Mouse (Mus musculus) stomach, embryonic 15.5 days (tissue): ENCODE data around the gene Ankrd66. TPM values are rescaled to one million over a fixed set of nuclear protein-coding genes. Genes with fewer than 3 reads are reported as not detected.

Experiments used
- ATAC-seq: fragments of 200-750 bp; cut with Nextera tagmentation; 2 replicates; pipeline ENCODE4 v1.8.0; 2017; ENCODE audit warnings: low read depth, moderate number of reproducible peaks, moderate TSS enrichment; ENCODE audit not compliant: insufficient read depth, low FRiP score
- H3K27ac ChIP-seq: fragments of 300-500 bp; sonication (generic); 2 replicates; pipeline ENCODE4 v1.5.1; 2015; ENCODE audit warnings: mild to moderate bottlenecking, inconsistent platforms
- H3K27me3 ChIP-seq: fragments of 300-500 bp; sonication (generic); replicated peaks from 2 replicates; pipeline ENCODE4 v1.6.1; 2015; ENCODE audit warnings: inconsistent platforms
- H3K36me3 ChIP-seq: fragments of 300-500 bp; sonication (generic); 2 replicates; pipeline ENCODE4 v1.6.1; 2015; ENCODE audit warnings: inconsistent platforms
- H3K4me1 ChIP-seq: fragments of 300-500 bp; sonication (generic); 2 replicates; pipeline ENCODE4 v1.6.1; 2015; ENCODE audit warnings: inconsistent platforms
- H3K4me2 ChIP-seq: fragments of 300-500 bp; sonication (generic); 2 replicates; pipeline ENCODE4 v1.6.1; 2015; ENCODE audit warnings: mild to moderate bottlenecking, inconsistent platforms
- H3K4me3 ChIP-seq: fragments of 300-500 bp; sonication (generic); replicated peaks from 2 replicates; pipeline ENCODE4 v1.5.1; 2015; ENCODE audit warnings: inconsistent platforms
- H3K9ac ChIP-seq: fragments of 300-500 bp; sonication (generic); 2 replicates; pipeline ENCODE4 v1.6.1; 2015; ENCODE audit warnings: inconsistent platforms
- H3K9me3 ChIP-seq: fragments of 300-500 bp; sonication (generic); 2 replicates; pipeline ENCODE4 v1.6.1; 2016; ENCODE audit warnings: inconsistent platforms
- WGBS: fragments of 180-500 bp; shearing (Covaris S2); methylation state at CpG from one replicate; pipeline ENCODE4 v1.1.7; 2015; 5-methylcytosine and 5-hydroxymethylcytosine counted together
- polyA plus RNA-seq: library from polyadenylated mRNA; unstranded; fragments of >200 nt; fragmentation: Nextera tagmentation; extraction: Ambion mirVana; gene quantifications from 2 replicates; pipeline ENCODE4 v1.2.1, GENCODE M21; 2015

Ankrd66 gene
- polyA plus RNA-seq, 1 experiment from 2014 or later = 0.17 TPM

GRCm38 (mm10) chr17:43531192-43531591 lies 12.2 kb downstream of the Ankrd66 start:
- ATAC-seq = no peak
- Histone ChIP-seq H3K27ac (no peak overlapping the region), H3K4me2 (no peak overlapping the region), H3K9me3 (no peaks in the 10 kb centered on the region), H3K4me1 (no peaks in the 10 kb centered on the region), H3K4me3 (no peak overlapping the region), H3K9ac (no peak overlapping the region), H3K36me3 (no peaks in the 10 kb centered on the region), H3K27me3 (no peaks in the 10 kb centered on the region)
- WGBS = 90% methylated on average over 4 of the region's 4 CpGs

- 83% methylated on average over 2 of the region's 2 CpGs for WGBS
- ATAC-seq = no peak
- H3K4me1 ChIP-seq = no peaks in the 10 kb centered on the region
- H3K27me3 ChIP-seq = no peaks in the 10 kb centered on the region
- no peaks in the 10 kb centered on the region for H3K36me3 ChIP-seq
- no peak overlapping the region for H3K4me2 ChIP-seq
- H3K27ac ChIP-seq = no peak overlapping the region
- no peak overlapping the region for H3K4me3 ChIP-seq
- H3K9ac ChIP-seq = no peak overlapping the region
- no peaks in the 10 kb centered on the region for H3K9me3 ChIP-seq
Measured at GRCm38 (mm10) chr17:43530507-43530906, 12.9 kb downstream of the Ankrd66 start.

- H3K27ac ChIP-seq = no peak overlapping the region
Measured at GRCm38 (mm10) chr17:43520166-43520565, 23.3 kb downstream of the Ankrd66 start.

GRCm38 (mm10) chr17:43518644-43519409 lies 24.6 kb downstream of the Ankrd66 start:
- Histone ChIP-seq H3K9me3 (no peaks in the 10 kb centered on the region), H3K27me3 (no peaks in the 10 kb centered on the region), H3K27ac (no peak overlapping the region), H3K9ac (no peak overlapping the region), H3K4me1 (no peaks in the 10 kb centered on the region), H3K4me3 (no peak overlapping the region), H3K4me2 (no peak overlapping the region), H3K36me3 (no peaks in the 10 kb centered on the region)
- WGBS = 22% methylated on average over 18 of the region's 18 CpGs
- ATAC-seq = peak; percentile 31; the same call in 1 of the 2 replicates

More at GRCm38 (mm10) chr17:43520166-43520565, 23.3 kb downstream of the Ankrd66 start:
- ATAC-seq = no peak
- no peaks in the 10 kb centered on the region for H3K27me3 ChIP-seq
- no peak overlapping the region for H3K4me3 ChIP-seq
- no peak overlapping the region for H3K9ac ChIP-seq
- H3K9me3 ChIP-seq = no peaks in the 10 kb centered on the region
- H3K4me1 ChIP-seq = no peaks in the 10 kb centered on the region
- no peak overlapping the region for H3K4me2 ChIP-seq
- WGBS = 77% methylated on average over 3 of the region's 3 CpGs
- H3K36me3 ChIP-seq = no peaks in the 10 kb centered on the region

GRCm38 (mm10) chr17:43510782-43511181 lies 32.7 kb downstream of the Ankrd66 start:
- H3K4me2 ChIP-seq = no peak overlapping the region
- WGBS = 70% methylated on average over 4 of the region's 4 CpGs
- H3K36me3 ChIP-seq = no peaks in the 10 kb centered on the region
- H3K4me1 ChIP-seq = no peaks in the 10 kb centered on the region
- H3K9ac ChIP-seq = no peak overlapping the region
- H3K9me3 ChIP-seq = no peaks in the 10 kb centered on the region
- H3K27ac ChIP-seq = no peak overlapping the region
- ATAC-seq = no peak
- no peaks in the 10 kb centered on the region for H3K27me3 ChIP-seq
- H3K4me3 ChIP-seq = no peak overlapping the region

- H3K9me3 ChIP-seq = no peaks in the 10 kb centered on the region
- no peak overlapping the region for H3K4me2 ChIP-seq
- H3K4me3 ChIP-seq = no peak overlapping the region
- peak overlapping the region; percentile 55 for H3K27ac ChIP-seq
- WGBS = 25% methylated on average over 6 of the region's 6 CpGs
- ATAC-seq = peak; percentile 82
- H3K27me3 ChIP-seq = no peaks in the 10 kb centered on the region
- no peaks in the 10 kb centered on the region for H3K36me3 ChIP-seq
- H3K9ac ChIP-seq = no peak overlapping the region
- no peaks in the 10 kb centered on the region for H3K4me1 ChIP-seq
Measured at GRCm38 (mm10) chr17:43504594-43504934, 38.9 kb downstream of the Ankrd66 start.

- Histone ChIP-seq H3K4me2 (no peak overlapping the region), H3K27ac (peak overlapping the region; percentile 55), H3K9me3 (no peaks in the 10 kb centered on the region), H3K9ac (no peak overlapping the region), H3K4me3 (no peak overlapping the region), H3K27me3 (no peaks in the 10 kb centered on the region), H3K36me3 (no peaks in the 10 kb centered on the region), H3K4me1 (no peaks in the 10 kb centered on the region)
- ATAC-seq = peak; percentile 80
- WGBS = 27% methylated on average over 4 of the region's 4 CpGs
Measured at GRCm38 (mm10) chr17:43503861-43504593, 39.4 kb downstream of the Ankrd66 start.

GRCm38 (mm10) chr17:43502592-43502991 lies 40.8 kb downstream of the Ankrd66 start, which contains the start of gene Mep1a:
Gene Mep1a (minus strand): TSS chr17:43502812.
- H3K4me1 ChIP-seq = no peaks in the 10 kb centered on the region
- H3K9me3 ChIP-seq = no peaks in the 10 kb centered on the region
- no peak within 1 kb of the TSS for H3K27ac ChIP-seq
- H3K9ac ChIP-seq = no peak within 1 kb of the TSS
- H3K4me3 ChIP-seq = no peak within 1 kb of the TSS
- no peaks in the 10 kb centered on the region for H3K36me3 ChIP-seq
- 86% methylated on average over 9 of the region's 9 CpGs for WGBS
- ATAC-seq = no peak
- no peaks in the 10 kb centered on the region for H3K27me3 ChIP-seq
- no peak within 1 kb of the TSS for H3K4me2 ChIP-seq

GRCm38 (mm10) chr17:43501631-43502030 lies 41.8 kb downstream of the Ankrd66 start:
- Histone ChIP-seq H3K27me3 (no peaks in the 10 kb centered on the region), H3K4me1 (no peaks in the 10 kb centered on the region), H3K4me2 (no peak overlapping the region), H3K9ac (no peak overlapping the region), H3K9me3 (no peaks in the 10 kb centered on the region), H3K4me3 (no peak overlapping the region), H3K27ac (no peak overlapping the region), H3K36me3 (no peaks in the 10 kb centered on the region)
- ATAC-seq = no peak
- 93% methylated on average over 5 of the region's 5 CpGs for WGBS

- no peaks in the 10 kb centered on the region for H3K27me3 ChIP-seq
- H3K36me3 ChIP-seq = no peaks in the 10 kb centered on the region
- no peak overlapping the region for H3K27ac ChIP-seq
- no peak for ATAC-seq
- WGBS = 68% methylated on average over 3 of the region's 3 CpGs
- H3K4me2 ChIP-seq = no peak overlapping the region
- no peak overlapping the region for H3K9ac ChIP-seq
- no peaks in the 10 kb centered on the region for H3K9me3 ChIP-seq
- H3K4me1 ChIP-seq = no peaks in the 10 kb centered on the region
- H3K4me3 ChIP-seq = no peak overlapping the region
Measured at GRCm38 (mm10) chr17:43501223-43501622, 42.2 kb downstream of the Ankrd66 start.

GRCm38 (mm10) chr17:43500513-43500912 lies 42.9 kb downstream of the Ankrd66 start:
- Histone ChIP-seq H3K4me2 (no peak overlapping the region), H3K27ac (no peak overlapping the region)

GRCm38 (mm10) chr17:43497521-43497920 lies 45.9 kb downstream of the Ankrd66 start:
- H3K36me3 ChIP-seq = no peaks in the 10 kb centered on the region
- H3K9ac ChIP-seq = no peak overlapping the region
- no peak overlapping the region for H3K4me3 ChIP-seq
- no peaks in the 10 kb centered on the region for H3K9me3 ChIP-seq
- WGBS = 63% methylated on average over 4 of the region's 4 CpGs
- no peak overlapping the region for H3K4me2 ChIP-seq
- no peak overlapping the region for H3K27ac ChIP-seq
- no peaks in the 10 kb centered on the region for H3K27me3 ChIP-seq
- ATAC-seq = no peak
- no peaks in the 10 kb centered on the region for H3K4me1 ChIP-seq

More at GRCm38 (mm10) chr17:43500513-43500912, 42.9 kb downstream of the Ankrd66 start:
- Histone ChIP-seq H3K9me3 (no peaks in the 10 kb centered on the region), H3K36me3 (no peaks in the 10 kb centered on the region), H3K9ac (no peak overlapping the region), H3K27me3 (no peaks in the 10 kb centered on the region), H3K4me1 (no peaks in the 10 kb centered on the region), H3K4me3 (no peak overlapping the region)
- 82% methylated on average over 1 of the region's 1 CpGs for WGBS
- no peak for ATAC-seq
